Mouse (Mus musculus): ENCODE measurements around the gene Rcc1l.

- no peak for TF ChIP-seq POLR2A (IDR thresholded peaks at IDR 0.05; ENCODE audit: insufficient read length, low read depth)
- no peak for TF ChIP-seq TCF12 (IDR thresholded peaks at IDR 0.05; ENCODE audit: insufficient read depth, poor library complexity, severe bottlenecking)
- no peak for TF ChIP-seq MYOD1 (IDR thresholded peaks at IDR 0.05; ENCODE audit: control insufficient read depth in 1 of 3, insufficient read length in 2 of 3, low read depth in 2 of 3)
- TF ChIP-seq POLR2AphosphoS2 (IDR thresholded peaks at IDR 0.05; ENCODE audit: insufficient read length, low read depth): no peak
Measured at GRCm38 (mm10) chr5:134155916-134156466, 20.6 kb downstream of the Rcc1l start.
